Mouse (Mus musculus) mesoderm, embryonic 11.5 days (tissue): Measurements from ENCODE around the gene Gm609.
"Not testable (repeated sequence)": the region's sequence is repeated elsewhere in the genome, so short reads cannot be mapped to it uniquely, and the experiment has no call there.

Source experiments
- DNase-seq: peaks from one replicate; pipeline ENCODE4 v3.0.0-alpha.2; 2012; ENCODE audit warnings: low read depth, low spot score

Gene Gm609

DNA sequence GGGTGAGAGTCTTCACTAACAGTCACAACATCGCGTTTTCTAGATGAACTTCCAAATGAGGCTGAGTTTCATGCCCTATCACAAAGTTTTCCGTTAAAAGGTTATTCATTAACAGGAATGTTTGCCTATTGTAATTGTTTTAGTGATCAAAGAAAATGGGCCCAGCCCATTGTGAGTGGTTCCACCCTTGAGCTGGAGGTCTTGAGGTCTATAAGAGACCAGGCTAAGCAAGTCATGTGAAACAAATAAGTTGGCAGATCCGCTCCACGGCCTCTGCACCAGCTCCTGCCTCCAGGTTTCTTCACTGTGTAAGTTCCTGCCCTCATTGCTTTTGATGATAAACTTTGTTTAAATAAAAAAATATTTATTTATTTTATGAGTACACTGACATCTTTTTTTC, at the start of gene Gm609:
Gm609 (minus strand) TSS at position 43 of the 400 bp plus-strand sequence.
- DNase-seq = no peak

DNA sequence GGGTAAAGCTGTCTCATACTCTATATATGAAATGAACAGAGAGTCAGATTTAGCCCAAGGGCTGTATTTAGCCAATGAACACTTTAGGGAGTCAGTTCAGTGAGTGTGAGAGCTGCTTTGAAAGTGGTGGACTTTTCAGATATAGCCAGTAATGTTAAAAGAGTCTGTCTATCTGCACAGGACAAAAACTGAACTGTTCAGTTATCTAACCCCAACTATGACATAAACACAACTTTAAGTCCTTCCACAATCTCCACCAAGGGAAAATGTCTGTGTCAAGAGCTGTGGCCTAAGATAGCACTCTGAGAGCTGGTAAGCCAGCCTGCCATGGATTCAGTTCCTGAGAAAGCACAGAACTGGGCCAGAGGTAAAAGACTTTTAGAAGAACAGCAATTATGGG, 49.3 kb upstream of the Gm609 start:
- DNase-seq = no peak

DNA sequence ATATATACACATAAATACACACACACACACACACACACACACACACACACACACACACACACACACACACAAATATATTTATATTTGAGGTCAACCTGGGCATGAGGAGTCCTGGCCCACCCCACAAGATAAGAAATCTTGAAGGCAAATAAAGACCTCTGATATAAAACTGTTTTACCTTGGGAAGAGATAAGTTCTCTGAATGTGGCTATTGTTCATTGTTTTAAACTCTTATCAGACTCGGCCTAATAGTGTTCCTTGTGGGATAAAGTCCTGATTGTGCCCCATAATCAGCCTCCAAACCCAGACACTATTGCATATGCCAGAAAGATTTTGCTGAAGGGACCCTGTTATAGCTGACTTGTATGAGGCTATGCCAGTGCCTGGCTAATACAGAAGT, 45.6 kb upstream of the Gm609 start:
- not testable (repeated sequence) for DNase-seq

DNA sequence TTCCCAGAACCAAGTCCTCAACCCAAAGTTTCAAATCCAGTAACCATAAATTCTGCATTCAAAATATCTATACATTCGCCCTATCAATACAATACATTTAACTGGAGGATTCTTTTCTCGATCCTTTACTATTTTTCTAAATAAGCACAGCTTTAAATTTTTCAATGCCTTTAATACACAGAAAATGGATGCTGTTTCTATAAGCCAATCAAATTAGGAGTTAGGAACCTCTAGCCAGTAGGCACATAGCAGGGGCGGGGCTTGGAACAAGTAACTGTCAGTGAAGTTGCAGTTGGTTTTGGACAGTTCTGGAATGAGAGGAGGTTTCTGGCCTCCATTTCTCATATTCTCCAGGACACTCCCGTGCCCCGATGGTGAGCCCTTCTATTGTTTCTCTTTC, 42.2 kb upstream of the Gm609 start, which contains the start of gene Slc9c1:
Slc9c1 (plus strand) TSS at position 301 of the 400 bp plus-strand sequence.
- DNase-seq = no peak

DNA sequence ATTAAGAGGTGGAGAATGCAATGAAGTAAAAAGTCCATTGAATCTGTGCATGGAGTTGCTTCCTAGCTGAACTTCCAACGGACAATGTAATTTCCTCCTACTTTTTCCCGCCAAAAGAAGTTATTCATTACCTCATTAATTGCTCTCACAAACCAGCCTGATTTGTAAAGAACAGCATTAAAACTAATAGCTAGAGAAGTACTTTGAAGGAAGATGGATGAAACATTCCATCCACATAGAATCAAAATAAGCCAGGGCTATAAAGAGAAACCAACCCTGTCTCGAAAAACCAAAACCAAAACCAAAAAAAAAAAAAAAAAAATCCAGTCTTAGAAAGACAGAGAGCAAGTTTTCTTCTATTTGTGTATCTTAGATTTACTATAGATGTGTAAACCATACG, 39.2 kb upstream of the Gm609 start, which contains the start of gene Gm17783:
Gm17783 (minus strand) TSS at position 101 of the 400 bp plus-strand sequence.
- no peak for DNase-seq

DNA sequence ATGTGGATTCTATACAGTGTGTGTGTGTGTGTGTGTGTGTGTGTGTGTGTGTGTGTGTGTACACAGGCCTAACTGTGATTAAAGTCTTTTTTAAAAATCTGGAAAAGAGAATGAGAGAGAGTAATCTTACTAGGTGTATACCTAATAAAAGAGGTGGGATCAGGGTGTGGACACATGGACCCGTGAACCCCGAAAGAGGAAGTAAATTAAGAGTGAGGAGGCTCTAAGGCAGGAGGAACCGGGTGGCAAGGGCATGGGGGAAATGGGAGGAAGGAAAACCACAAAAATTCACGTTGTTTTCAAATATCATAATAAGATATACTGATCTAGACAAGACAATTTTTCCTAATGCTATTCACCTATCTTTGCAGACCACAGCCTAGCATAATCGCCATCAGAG, 32.8 kb upstream of the Gm609 start:
- DNase-seq = no peak

DNA sequence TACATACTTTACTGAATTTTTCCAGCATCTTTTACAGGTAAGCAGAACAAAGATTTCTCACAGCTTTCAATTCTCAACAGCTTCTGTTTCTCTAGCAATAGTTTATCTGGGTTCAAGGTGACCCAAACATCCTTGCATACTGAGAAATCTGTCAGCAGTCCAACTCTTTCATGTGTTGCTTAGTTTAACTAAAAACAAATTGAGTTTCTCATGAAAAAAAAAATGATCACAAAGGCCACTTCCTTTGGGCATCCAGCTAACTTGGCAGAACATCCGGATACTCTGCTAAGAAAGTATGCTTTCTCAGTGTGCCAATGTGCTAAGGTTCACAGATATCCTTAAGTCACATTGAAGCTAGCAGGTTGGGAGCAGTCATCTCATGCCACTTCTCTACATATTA, 2.6 kb upstream of the Gm609 start:
- DNase-seq = no peak

DNA sequence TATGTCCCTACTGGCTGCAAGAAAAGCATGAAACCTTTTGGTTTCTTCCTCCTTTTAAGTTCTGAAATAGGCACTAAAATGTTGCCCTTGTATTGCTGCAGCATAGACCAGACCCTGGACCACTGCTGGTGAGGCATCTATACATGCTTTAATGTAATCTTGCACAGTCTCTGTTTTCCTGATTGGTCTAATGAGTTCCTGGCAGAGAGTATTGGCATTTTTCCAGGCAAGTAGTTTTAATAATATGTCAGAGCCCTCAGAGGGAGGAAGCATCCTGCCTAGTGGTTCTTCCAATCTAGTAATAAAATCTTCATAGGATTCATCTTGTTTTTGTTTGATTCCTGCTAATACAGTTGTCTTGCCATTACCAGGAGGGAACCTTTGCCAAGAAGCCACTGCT, 15.8 kb downstream of the Gm609 start:
- no peak for DNase-seq

DNA sequence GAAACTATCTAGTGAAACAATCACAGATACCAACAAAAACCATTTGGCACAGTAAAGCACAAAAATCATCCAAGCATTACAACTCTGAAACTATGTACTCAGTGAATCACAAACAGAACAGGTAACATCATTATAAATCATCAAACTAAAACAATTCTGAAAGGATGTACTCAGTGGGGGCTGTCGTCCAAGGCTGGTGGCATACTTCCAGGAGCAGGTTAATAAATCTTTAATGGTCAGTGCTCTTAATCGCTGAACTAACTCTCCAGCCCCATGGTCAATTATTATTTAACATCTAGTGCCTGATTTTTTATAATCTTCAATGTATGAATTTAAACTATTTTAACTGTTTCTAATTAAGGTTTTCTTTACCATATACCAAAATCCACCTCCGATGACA, 20.9 kb downstream of the Gm609 start:
- DNase-seq = not testable (repeated sequence)

DNA sequence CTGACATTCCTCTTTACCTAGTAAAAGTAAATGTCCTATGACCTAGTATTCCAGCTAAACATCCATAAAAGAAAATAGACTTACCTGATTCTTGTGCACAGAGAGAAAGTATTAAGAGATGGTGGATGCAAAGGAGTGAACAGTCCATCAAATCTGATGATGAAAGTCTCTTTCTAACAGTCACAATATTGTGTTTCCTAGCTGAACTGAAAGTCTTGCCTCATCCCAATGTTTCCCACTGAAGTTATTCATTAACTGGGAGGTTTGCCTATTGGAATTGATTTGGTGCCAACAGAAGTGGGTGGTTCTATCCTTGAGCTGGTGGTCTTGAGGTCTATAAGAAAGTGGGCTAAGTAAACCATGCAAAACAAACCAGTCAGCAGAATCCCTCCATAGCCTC, 38.0 kb downstream of the Gm609 start:
- DNase-seq = no peak

DNA sequence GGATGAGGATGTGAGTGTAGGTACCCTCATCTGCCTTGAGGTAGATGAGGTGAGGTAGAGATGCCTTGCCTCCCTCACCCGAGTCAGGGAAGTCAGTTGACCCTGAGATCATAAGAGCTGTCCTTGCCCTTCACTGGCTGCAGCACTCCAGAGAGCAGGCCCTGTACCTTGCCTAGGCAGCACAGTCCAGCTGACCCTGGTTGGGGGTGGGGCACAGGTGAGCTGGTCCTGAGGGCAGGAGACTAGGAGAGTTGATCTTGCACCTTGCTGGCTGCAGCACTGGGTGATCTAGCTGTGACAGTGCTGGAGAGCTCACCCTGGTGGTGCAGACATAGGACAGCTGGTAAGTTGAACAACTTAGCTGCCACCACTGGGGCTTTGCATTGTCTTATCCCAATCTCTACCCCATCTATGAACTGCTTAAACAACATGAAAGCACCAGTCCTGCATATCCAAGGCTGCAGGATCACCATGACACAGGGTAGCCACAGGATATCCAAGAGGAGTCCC, 55.5 kb downstream of the Gm609 start:
- DNase-seq = no peak

DNA sequence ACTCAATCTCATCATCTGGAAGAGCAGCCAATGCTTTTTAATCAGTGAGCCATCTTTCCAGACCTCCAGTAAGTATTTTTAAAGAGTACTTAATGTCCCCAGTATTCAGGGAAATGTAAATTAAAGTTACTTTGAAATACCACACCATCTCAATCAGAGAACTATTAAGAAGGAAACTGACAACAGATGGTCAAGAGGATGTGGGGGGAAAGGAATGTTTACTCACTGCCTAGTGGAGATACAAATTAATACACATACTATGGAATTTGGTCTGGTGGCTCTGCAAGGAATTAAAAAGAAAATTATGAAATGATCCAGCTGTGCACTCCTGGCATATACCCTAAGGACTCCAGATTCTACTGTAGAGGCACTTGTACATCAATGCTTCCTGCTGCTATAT, 57.2 kb downstream of the Gm609 start:
- DNase-seq = no peak

DNA sequence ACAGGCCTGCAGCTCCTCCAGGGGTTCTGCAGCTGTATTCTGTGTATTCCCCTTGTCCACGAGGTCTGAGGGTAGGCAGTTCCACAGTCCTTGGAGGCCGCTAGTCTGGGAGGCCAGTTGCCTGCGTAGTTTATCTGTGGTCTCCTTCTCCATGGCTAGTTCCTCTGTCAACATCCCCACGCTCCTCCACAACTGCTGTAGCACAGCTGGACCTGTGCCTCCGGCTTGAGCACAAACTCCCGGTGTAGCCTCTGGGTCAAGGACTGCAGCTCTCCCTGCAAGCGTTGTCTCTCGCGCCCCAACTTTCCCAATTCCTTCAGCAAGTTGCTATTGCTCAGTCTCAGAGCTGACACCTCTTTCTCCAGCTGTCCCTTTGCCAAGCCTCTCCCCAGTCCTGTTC, 65.1 kb downstream of the Gm609 start:
- DNase-seq = no peak

DNA sequence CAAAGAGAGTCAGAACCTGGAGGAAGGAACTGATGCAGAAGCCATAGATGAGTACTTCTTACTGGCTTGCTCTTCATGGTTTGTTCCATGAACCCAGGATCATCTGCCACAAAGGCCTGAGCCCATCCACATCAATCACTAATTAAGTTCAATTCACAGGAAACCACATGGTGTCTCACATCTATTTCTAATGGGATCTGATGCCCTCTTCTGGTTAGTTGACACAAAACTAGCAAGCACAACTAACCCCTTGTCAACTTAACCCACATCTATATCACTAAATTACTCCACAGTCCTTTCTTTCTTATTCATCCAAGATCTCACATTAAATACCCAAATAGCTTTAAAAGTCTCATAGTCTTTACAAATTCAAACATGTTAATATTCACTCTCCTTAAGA, 79.3 kb downstream of the Gm609 start:
- DNase-seq = peak; percentile 4

DNA sequence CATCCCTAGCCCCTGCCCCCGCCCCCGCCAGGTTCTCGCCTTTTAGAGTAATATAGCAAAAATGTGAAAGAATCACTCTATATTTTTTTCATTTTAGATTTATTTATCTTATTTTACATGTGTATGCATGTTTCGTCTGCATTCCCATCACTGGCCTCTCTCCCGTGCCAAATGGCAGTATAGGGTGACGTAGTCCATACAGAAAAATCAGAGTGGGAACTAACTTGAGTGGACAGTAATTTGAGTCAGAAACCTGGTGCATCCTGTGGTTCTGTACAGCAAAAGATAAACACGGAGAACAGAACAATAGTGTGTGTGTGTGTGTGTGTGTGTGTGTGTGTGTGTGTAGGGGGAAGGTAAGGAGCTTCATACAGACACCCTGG, 83.7 kb downstream of the Gm609 start:
- not testable (repeated sequence) for DNase-seq

DNA sequence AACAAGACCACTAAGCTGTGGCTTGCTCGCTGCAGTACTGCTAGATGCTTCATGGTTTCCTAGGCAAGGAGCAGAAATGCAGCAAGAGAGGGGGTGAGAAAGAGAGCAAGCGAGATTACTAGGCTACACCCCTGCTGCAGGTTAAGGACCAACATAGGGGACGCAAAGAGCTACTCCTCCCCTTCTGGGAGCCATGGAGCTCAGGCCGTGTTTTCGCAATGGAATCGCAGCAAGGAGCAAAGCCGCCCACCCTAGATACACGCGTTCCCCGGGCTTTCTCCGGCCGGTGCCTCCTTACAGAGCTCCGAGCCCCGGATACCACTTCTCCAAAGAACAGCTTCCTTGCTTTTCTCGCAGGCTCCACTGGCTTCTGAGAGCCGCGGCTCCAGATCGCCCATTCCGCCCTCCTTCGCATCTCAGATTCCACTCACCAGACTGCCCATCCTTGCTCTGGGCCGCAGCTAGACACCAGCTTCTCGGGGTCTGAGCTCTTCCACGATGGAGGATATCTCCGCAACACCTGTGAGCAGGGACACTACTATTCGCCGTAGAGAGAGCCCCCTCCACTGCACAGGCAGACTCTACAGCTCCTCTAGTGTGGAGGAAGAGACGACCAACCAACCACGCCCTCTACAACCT, 84.2 kb downstream of the Gm609 start, which contains the start of gene Cd200:
Cd200 (minus strand) TSS at position 629 of the 639 bp plus-strand sequence.
- DNase-seq = peak; percentile 45

DNA sequence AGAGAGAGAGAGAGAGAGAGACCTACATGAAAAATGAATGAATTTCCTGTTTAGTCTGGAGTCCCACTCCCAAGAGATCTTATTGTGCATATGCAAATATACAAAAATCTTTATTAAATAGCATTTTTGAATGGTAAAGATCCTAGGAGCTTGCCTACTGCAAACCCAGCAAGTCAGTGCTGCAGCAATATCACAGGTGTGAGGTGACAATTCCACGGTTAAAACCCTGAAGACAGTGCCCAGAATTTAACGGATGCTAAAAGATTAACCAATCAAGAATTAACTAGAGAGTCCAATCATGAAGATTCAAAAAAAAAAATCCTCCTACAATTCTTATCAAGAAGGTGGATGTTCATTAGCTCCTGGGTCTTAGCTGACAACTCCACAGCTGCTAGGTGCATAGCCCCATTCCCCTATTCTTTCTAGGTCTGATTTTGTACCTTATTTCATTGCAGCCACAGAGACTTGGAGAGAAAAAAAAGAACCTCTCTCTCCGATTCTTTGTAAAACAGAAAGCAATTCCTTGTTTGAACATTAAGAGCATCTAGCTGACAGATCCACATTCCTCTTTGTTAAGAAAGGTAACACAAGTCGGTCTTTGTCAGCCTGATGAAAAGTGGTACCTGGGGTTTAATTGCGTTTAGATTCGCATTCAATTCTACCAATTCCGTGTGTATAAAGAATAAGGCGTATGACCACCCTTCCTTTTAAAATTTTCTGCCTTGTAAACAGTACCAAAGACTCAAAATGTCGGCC, 84.9 kb downstream of the Gm609 start:
- no peak for DNase-seq

DNA sequence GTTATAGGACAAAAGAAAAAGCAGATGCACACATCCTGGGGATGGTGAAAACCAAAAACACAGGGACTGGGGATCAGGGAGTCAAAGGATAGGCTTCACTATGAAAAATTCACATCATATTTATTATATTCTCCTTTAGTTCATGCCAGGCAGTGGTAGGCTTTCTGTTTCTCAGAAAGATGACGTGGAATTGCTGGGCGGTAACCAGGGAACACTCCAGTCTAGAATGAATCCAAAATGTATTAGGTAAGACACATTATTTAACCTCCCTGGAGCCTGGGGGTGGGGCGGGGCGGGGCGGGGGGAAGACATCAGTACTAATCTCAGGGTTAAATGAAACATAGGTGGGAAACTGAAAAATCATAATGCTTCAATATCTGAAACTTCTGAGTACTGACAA, 85.7 kb downstream of the Gm609 start:
- no peak for DNase-seq

DNA sequence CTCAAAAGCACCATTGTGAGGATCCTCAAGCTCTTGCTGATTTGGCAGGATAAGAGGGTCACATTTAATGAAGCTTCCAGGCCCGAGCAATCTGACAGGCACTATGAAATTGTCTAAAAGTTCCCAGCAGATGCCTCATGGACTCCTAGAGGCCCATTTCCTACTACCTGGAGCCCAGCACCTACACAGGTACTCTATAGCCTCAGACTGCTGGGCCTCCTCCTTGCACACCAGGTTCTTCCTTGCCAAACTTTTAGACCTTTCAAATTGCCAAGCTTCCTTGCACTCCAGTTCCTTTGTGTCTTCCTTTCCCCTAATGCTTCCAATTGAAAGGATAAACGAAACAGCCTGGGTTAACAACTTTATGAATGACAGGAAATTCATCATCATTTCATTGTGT, 89.8 kb downstream of the Gm609 start:
- DNase-seq = no peak

DNA sequence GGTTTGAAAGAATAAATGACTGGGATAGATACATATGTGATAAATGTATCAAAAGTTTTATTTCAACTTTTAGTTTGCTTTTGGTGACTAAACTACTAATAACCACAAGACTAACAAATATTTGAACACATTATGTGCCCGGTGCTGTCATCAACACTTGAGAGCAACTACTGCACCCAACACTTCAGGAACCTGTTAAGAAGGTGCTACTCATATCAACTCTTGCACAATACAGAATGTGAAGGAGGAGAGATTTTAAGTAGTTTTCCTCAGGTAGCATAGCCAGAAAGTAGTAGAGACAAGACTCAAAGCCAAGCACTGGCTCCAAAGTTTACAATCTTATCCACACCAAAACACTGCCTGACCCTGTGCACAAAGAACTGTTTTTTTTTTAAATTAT, 90.7 kb downstream of the Gm609 start:
- DNase-seq = no peak

DNA sequence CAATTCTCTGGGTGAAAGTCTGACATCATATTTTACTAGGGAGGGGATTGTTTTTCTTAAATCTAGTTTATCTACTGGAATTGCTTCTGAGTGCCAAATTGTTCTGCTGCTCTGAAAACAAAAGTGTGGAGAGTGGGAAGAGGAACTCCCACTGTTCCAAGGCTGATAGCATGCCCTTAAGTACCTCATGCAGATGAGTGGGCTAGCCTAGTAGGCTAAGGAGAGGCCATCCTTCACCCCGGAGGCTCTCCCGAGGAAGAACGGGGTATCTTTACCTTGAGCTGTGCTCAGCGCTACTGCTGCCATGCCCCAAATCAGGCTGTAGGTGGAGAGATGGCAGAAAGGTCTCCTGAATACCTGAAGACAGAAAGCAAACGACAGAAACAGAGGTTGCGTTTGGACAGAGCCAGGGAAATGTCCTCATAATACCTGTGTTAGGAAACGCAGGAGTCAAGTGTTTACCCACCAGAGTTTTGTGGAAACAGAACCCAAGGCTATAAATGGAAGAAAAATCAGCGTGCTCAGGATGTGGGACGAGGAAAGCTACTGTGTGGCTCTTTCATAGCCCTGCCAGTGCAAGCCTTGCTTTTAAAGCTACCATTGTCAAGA, 92.7 kb downstream of the Gm609 start:
- DNase-seq = no peak

DNA sequence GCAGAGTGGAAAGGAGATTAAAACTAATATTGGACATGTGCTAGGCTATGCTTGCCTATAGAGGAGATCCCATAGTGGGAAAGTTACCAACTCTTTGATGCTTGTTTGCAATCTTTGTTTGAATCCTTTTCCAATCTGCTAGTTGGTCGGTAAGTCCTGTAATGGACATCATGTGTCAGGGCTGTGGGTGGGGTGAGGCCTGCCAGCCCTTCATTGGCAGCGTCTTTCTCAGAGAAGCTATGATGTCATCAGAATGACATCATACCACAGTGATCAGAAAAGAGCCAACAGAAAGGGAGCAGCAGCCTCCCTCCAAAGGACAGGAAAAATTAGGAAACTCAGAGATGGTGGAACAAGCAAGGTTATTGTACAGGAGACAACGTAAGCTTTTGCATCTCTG, 93.4 kb downstream of the Gm609 start:
- DNase-seq = no peak

DNA sequence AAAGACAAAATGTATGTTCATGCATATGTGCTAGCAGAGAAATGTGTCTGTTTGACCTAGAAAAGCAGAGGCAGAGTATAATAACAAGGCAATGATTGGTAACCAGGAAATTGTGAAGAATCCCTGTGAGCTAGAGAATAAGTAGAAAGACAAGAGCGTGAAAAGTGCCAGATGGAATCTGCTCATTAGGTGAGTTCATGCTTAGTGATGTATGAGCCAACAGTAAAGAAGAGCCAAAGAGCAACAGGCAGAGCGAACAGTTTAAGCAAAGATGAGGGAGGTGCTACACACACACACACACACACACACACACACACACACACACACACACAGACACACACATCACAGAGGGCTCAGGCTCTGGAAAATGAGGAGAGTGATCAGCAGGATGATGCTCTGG, 95.3 kb downstream of the Gm609 start:
- DNase-seq = no peak
